Mouse (Mus musculus) T-helper 2 cell (primary cell): ENCODE data around the gene Timm17a.

Experiments used
- in situ Hi-C: fragments of 300-600 bp; cut with MboI, MseI; formaldehyde crosslinking; loops from one replicate; pipeline ENCODE4 v1.15.1; 2025; ENCODE audit warnings: high pct_unique_total_duplicates

Gene Timm17a

DNA sequence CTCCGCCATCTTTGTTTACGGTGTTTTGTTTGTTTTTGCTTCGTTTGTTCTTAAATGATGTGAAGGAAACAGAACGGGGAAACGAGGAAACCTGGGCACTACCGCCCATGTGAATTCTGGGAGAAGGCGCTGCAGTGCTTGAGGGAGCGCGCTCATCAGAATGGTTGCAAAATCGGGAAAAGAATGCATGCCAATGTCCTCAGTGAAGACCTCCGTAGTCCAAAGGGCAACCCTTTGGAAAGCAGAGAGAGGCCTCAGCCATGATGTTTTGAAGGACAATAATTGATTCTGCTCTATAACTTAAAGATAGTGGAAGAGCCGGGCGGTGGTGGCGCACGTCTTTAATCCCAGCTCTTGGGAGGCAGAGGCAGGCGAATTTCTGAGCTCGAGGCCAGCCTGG is 31.7 kb downstream of the Timm17a start:
- in situ Hi-C loops, result loop anchor here (10.0 kb wide), 1 partner anchor 1197 kb away; no protein-coding TSS in a partner anchor

DNA sequence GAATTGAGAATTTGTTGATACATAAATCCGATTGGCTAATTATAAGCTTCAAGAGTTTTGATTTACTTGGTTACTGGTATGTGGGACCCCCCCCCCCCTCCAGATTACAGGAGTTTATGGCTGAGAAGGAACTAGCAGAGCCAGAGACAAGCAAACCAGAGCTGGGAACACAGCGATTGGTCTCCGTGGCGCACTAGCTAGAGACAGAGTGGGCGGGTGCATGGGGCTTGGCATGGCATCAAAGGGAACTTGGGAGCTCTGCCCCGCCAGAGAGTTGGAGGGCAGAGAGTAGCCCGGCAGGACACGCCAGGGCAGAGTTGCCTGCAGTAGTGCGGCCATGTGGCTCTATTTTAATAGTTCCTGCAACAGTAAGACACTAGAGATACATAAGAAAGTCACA is 32.9 kb downstream of the Timm17a start:
- in situ Hi-C loops, result loop anchor here (10.0 kb wide), 1 partner anchor 1196 kb away; no protein-coding TSS in a partner anchor

DNA sequence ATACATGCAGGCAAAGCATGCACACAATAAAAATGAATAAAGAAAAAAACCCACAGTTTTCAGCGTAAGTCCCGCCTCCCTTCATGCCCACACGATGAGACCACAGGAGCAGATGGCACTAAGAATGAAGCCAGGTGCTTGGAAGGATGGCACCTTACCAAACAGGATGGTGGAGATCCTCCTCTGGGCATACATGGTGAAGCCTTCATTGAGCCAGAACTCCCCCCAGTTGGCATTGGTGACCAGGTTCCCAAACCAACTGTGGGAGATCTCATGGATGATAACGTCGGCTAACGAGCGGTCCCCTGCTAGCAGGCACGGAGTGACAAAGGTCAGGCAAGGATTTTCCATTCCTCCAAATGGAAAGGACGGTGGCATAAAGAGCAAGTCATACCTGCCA is 42.2 kb downstream of the Timm17a start:
- in situ Hi-C loops, result no loop called here

DNA sequence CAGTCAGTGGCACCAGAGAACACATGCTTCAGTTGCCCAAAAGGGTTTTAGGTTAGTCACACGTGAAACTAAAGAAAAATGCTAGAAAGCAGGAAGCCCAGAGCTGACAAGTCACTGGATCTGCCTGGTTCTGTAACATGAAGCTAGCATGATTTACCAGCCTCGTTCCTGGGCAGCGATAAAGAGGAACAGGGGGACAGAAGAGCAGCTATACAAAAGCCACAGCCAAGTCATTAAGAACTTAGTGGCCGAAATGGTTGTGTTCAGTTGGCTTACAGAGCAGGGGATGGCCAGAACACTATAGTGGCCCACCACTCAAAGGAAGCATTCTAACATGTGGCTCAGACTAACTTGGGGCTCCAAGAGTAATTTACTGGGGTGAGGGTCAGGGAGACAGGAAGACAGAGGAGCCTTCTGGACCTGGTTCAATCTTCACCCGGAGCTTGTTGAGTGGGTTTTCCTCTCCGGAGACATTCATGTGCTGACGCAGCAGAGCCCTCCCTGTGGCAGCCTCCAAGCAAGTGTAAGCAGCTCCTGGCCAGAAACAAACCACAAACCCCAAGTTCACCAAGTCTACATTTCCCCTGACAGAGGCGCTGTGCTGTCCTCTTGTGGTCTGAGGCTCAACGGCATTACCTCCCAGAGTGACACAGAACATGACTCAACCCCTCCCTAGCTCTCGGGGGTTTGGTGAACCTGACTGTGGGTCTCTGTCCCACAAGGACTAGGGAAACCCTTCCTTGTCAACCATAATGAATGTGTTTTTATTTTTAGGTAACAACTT is 45.7 kb downstream of the Timm17a start:
- in situ Hi-C loops, result no loop called here

DNA sequence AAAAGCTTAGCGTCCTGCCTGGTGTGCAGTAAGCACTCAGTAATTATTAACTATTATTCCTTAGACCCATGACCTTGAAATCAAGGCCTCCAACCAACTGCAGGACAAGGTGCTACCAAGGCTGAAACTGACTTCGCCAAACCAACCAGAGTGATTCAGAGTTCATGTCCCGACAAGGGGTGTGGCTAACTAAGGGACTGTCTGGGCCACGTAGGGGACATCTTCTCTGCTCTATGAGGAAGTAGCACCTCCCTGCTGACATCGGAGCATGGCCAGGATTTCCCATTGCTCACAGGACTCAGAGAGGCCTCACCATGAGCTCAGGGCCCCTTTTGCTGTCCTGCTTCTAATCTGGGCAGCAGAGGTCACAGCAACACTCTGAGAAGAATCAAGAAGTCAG is 47.7 kb downstream of the Timm17a start:
- in situ Hi-C loops, result no loop called here

DNA sequence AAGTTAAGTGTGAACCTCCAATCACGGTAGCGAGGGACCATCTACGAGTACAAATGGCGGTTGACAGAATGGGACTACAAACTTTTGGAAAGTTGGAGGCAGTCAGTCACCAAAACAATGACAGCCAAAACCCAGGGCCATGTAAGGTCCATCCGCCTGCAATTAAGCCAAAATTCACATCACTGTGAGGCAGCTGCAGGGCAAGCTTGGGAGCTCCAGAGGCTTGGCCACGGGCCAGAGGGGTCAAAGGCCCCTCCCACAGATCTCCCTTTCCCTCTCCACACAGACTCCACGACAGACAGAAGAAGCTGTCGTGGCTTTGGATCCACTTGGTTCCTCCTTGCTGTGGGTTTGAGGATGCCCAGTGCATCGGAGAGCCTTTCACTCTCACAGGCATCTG is 50.3 kb downstream of the Timm17a start:
- in situ Hi-C loops, result loop anchor here (5.0 kb wide), 1 partner anchor 91 kb away; no protein-coding TSS in a partner anchor

DNA sequence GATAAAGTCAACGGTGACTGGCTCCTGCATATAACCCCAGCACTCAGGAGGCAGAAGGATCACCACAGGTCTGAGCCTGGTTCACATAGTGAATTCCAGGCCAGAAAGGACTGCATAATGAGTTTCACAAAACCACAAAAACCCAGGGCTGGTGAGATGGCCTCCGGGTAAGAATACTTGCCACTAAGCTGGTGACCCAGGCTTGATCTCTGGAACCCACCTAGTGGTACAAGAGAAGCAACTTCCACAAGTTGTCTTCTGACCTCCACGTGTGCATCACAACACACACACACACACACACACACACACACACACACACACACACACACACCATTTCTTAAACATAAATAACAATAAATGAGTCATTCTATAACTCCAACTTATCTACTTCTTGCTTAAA is 51.2 kb downstream of the Timm17a start:
- in situ Hi-C loops, result loop anchor here (5.0 kb wide), 1 partner anchor 90 kb away; no protein-coding TSS in a partner anchor

DNA sequence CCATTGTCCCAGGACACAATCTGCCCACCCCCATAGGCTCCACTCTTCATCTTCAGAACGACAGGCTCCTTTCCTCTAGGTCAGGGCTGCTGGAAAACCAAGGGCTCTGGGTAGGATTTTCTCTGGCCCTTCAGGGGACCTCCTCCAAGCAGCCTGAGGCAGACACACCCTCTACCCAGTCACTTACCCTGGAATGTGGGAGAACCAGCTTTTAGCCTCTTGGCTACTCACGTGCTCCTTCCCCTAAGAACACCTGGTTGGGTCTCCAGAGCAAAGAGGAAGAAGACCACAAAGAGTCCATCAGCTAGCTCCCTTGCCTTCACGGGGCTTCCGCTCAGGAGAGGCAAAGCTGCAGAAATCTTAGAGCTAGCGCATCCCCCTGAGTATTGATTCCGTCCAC is 52.6 kb downstream of the Timm17a start:
- in situ Hi-C loops, result loop anchor here (5.0 kb wide), 1 partner anchor 89 kb away; no protein-coding TSS in a partner anchor

DNA sequence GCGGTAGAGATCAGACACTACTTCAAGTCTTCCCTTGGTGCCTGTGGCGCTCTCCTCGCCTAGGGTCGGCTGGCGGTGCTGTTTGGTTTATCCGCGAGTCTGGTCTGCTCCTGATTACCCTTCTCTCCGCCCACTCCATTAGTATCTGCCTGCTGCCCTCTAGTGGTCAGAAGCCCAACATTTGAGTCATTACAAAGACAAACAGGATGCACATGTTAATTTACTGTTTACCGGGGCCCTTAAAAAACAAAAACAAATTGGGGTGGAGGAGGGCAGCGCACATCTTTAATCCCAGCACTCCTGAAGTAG is 54.5 kb downstream of the Timm17a start:
- in situ Hi-C loops, result no loop called here

DNA sequence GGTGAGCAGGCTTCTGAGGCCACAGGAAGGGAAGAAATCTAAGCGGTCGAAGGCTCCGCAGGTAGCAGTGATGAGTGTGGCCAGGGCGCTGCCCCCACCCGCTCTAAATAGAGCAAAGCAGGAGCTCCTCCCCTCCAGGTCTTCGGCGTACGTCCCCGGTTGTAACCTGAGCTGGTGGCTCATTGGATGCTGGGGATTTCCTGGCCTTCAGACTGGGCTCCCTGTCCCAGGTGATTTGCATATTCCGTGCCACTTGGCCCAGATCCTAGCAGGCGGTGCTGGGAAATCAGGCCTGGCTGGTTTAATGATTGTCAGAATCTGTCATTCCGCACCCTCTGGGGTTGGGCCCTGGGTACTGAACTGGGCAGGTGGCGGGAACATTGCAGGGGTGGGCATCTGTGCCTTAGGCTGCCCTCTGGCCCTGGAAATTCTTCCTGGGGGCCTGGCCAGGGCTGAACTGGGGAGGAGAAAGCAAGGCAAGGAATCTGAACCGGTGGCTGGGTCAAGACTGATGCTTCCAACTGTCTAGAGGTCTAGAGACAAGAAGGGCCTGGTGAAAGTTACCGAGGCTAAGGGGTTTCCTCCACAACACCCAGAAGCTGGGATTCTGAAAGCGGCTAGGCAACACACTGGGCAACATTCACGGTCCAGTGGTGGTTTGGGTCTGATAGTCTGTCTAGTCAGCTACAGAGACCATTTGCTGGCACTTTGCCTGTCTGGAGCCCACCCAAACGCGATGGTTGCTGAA is 55.0 kb downstream of the Timm17a start, which contains the start of gene Elf3:
Gene Elf3, minus strand, starts transcription at position 189 of the 748 bp plus-strand sequence.
- in situ Hi-C loops, result no loop called here

DNA sequence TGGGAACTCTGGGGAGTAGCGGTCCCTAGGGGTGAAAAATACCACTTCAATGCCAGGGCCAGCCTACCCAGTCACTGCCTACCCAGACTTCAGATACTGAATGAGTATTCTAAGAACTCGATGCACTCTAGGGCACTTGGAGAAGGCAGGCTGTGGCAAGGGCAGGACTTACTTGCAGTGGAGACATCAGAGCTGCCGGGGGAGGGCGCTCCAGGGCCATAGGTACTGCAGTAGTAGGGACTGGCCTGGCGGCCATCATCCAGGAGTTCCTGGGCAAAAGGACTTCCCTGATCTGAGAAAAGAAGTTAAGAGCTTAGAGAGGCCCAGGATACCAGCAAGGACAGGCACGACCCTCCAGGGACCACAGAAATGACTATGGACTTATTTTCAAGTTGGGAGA is 57.3 kb downstream of the Timm17a start:
- in situ Hi-C loops, result no loop called here

DNA sequence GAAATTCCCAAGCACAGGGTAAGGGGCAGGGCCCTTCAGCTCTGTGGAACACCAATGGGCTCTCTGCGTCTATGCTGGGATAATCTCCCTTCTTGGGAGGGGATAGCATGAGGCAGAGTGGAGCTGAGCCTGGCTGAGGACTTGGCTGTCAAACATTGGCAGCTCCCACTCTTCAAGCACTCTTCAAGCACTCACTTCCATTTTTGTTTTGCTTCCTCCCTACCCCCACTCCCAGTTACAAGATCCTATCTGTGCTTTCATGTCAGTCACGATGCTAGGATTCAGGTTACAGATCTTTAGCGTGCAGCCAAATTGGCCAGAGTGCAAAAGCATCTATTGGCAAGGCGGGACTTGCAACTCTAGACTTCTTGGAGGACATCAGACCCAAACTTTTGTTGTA is 60.7 kb downstream of the Timm17a start:
- in situ Hi-C loops, result no loop called here

DNA sequence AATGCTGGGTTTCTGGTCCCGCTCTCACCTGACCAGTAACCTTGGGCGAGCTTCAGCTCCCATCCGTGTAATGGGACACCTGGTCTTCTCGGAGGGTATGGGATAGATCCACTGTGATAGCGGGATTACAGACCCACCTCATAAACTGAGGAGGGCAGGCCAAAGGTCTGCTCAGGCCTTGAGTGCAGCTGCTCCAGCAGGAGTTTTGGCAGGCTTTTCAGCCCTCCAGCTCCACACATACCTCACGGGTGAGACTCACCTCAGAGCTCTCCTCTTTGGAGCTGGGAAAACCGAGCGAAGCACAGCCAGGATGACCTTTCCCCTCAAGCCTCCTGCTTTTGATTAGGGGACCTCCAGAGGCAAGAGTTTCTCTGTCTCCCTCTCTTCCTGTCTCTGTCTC is 62.2 kb downstream of the Timm17a start:
- in situ Hi-C loops, result no loop called here

DNA sequence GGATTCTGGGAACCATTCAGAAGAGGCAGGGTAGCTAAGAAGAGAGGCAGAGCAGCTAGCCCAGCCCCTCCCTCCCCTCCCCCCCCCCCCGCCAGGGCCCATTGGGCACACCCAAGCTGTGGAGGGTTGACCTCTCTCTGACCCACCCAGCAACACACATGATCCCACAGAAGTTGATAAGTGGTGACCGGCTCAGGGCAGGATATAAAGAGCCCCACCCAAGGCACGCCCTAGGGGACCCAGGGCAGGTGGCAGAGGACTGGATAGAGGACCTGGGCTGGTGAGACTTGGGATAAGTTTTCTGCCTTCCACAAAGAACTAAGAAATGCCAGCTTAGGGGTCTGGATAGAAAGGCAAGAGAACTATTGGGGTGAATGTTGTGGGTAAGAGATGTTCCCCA is 62.9 kb downstream of the Timm17a start:
- in situ Hi-C loops, result no loop called here

DNA sequence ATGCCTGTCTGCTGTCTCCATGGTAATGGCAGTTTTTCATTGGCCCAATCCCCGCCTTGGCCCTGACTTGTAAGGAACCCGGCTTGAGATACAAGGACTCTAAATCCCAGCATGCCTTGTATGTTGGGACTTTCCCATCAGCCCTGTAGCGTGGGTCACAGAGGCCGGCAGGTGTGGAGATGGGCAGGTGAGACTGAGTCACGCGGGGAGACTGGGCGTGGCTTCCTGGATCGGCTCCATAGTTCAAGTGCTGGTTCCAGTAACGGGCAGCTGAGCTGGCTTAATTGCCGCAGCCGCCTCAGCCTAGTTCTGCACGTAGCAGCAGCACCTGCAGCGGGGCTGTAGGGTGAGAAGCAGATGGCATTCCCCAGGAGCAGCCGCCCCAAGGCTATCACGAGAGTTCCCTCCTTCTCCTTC is 65.1 kb downstream of the Timm17a start:
- in situ Hi-C loops, result no loop called here
